Mouse (Mus musculus) cerebellum, adult 8-10 months (tissue): ENCODE measurements at regions not wholly inside any gene's neighbourhood (a gene's known extent, or its start where the extent isn't known, plus 50 kb on each side); places are given as distances from the start of the nearest gene placed in this dataset.

Experiments
- DNase-seq: peaks from one replicate; pipeline ENCODE4 v3.0.0; 2022

GRCm38 (mm10) chr19:59784401-59785046 is 158.9 kb downstream of the Rab11fip2 start:
- no peak for DNase-seq

- DNase-seq, result no peak
Measured at GRCm38 (mm10) chr19:59831304-59831703, 112.2 kb downstream of the Rab11fip2 start.

GRCm38 (mm10) chr19:59837138-59837537 is 106.3 kb downstream of the Rab11fip2 start:
- no peak for DNase-seq

- DNase-seq, result no peak
Measured at GRCm38 (mm10) chr19:59837628-59838027, 105.8 kb downstream of the Rab11fip2 start.

GRCm38 (mm10) chr19:59844270-59844669 is 99.2 kb downstream of the Rab11fip2 start:
- no peak for DNase-seq

GRCm38 (mm10) chr19:59846807-59847206 is 96.6 kb downstream of the Rab11fip2 start:
- DNase-seq, result no peak

GRCm38 (mm10) chr19:59850696-59851095 is 92.8 kb downstream of the Rab11fip2 start:
- no peak for DNase-seq

- DNase-seq, result no peak
Measured at GRCm38 (mm10) chr19:59852011-59852738, 91.3 kb downstream of the Rab11fip2 start.
